Mouse (Mus musculus): ENCODE data around the gene Gm6902. TPM values are rescaled to one million over a fixed set of nuclear protein-coding genes. Genes with fewer than 3 reads are reported as not detected.
"Not testable (repeated sequence)": the region's sequence is repeated elsewhere in the genome, so short reads cannot be mapped to it uniquely, and the experiment has no call there.

Gene Gm6902
- not detected in 2 replicates for polyA plus RNA-seq (2015; fragmentation: Nextera tagmentation; extraction: Ambion mirVana)

DNA sequence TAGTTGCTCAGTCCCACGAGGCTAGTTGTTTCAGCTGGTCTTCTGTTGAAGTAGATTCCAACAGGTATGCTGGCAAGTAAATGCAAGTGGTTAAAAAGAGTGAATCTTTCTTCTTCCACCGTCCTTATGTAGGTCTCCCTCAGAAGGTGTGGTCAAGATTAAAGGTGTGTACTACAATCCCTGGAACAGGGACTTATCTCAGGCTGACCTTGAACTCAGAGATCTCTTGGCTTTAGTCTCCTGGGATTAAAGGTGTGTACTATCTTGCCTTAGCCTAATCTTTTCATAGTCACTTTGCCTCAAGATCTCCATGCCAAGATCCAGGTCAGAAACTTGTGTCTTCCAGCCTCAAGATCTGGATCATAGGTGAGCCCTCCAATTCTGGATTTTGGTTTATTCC is at the start of gene Gm6902:
Gene Gm6902 (minus strand): TSS at position 101 of the 400 bp plus-strand sequence.
- H3K4me2 ChIP-seq (ENCODE audit: low read length); H3K27ac ChIP-seq (ENCODE audit: low read length); H3K4me3 ChIP-seq (replicated peaks; ENCODE audit: low read length); H3K9ac ChIP-seq (replicated peaks; ENCODE audit: low read depth, low read length); H3K9me3 ChIP-seq (ENCODE audit: control insufficient read depth, low read length); H3K27me3 ChIP-seq (replicated peaks; ENCODE audit: control insufficient read depth, insufficient read depth, low read length); ATAC-seq; H3K4me1 ChIP-seq (replicated peaks; ENCODE audit: control insufficient read depth, insufficient read depth, low read length); H3K36me3 ChIP-seq (ENCODE audit: control insufficient read depth, insufficient read depth): not testable (repeated sequence)
- WGBS: no CpG with 5 or more reads among the region's 2 CpGs

DNA sequence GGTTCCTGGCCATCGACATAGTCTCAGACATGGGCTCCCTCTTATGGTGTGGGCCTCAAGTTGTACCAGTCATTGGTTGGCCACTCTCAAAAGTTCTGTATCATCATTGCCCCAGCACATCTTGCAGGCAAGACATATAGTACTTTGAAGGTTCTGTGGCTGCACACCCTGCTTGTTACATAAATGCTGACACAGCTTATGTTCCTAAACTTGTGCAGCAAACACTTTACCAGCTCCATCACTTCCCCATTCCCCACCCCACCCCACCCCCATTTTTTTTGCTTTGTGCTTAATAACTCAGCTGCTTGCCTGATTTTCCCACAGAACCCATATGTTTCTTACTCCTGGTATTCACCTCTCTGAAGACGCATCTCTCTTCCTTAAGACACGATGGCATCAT is 22.2 kb upstream of the Gm6902 start, which contains the start of gene Nlrp4e:
Gene Nlrp4e (plus strand): TSS at position 301 of the 400 bp plus-strand sequence.
- not testable (repeated sequence) for H3K4me3 ChIP-seq (replicated peaks; ENCODE audit: low read length); ATAC-seq; H3K27me3 ChIP-seq (replicated peaks; ENCODE audit: control insufficient read depth, insufficient read depth, low read length); H3K9ac ChIP-seq (replicated peaks; ENCODE audit: low read depth, low read length); H3K4me2 ChIP-seq (ENCODE audit: low read length); H3K9me3 ChIP-seq (ENCODE audit: control insufficient read depth, low read length); H3K36me3 ChIP-seq (ENCODE audit: control insufficient read depth, insufficient read depth); H3K27ac ChIP-seq (ENCODE audit: low read length); H3K4me1 ChIP-seq (replicated peaks; ENCODE audit: control insufficient read depth, insufficient read depth, low read length)
- WGBS: 86% methylated on average over 3 of the region's 3 CpGs

DNA sequence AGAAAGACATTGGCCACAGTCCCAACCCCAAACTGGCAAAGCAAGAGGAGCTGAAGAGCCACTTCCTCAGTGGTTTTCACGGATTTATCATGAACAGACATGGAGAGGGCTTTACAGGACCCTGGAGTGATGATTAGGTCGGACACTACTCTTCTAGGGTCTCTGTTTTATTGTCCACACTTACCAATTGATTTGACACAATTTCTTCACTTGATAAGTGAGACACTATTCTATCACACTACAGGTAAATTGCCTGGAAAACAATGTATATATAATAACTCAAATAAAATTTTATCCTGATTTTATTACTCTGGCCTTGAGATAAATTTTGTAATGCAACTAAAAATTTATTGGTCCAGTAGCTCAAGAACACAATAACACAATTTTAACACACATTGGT is 27.1 kb downstream of the Gm6902 start, which contains the start of gene Vmn1r166:
Gene Vmn1r166 (minus strand): TSS at position 101 of the 400 bp plus-strand sequence.
- not testable (repeated sequence) for ATAC-seq; H3K9me3 ChIP-seq (ENCODE audit: control insufficient read depth, low read length); H3K9ac ChIP-seq (replicated peaks; ENCODE audit: low read depth, low read length); H3K4me3 ChIP-seq (replicated peaks; ENCODE audit: low read length); H3K36me3 ChIP-seq (ENCODE audit: control insufficient read depth, insufficient read depth); H3K27me3 ChIP-seq (replicated peaks; ENCODE audit: control insufficient read depth, insufficient read depth, low read length); H3K4me2 ChIP-seq (ENCODE audit: low read length); H3K4me1 ChIP-seq (replicated peaks; ENCODE audit: control insufficient read depth, insufficient read depth, low read length); H3K27ac ChIP-seq (ENCODE audit: low read length)
- no CpG with 5 or more reads among the region's 2 CpGs for WGBS

Other genes with a start within 250 kb of the Gm6902 start
- not detected in 2 replicates for gene Vmn1r163, start 223.4 kb downstream of the Gm6902 start, polyA plus RNA-seq (2015; fragmentation: Nextera tagmentation; extraction: Ambion mirVana)
- gene Gm8720, start 211.4 kb downstream of the Gm6902 start, polyA plus RNA-seq (2015; fragmentation: Nextera tagmentation; extraction: Ambion mirVana): not detected in 2 replicates
- gene Gm10662, start 134.4 kb downstream of the Gm6902 start, polyA plus RNA-seq (2015; fragmentation: Nextera tagmentation; extraction: Ambion mirVana): not detected in 2 replicates
- gene Vmn1r165, start 61.6 kb downstream of the Gm6902 start, polyA plus RNA-seq (2015; fragmentation: Nextera tagmentation; extraction: Ambion mirVana): not detected in 2 replicates
- not detected in 2 replicates for gene Vmn1r166, start 27.2 kb downstream of the Gm6902 start, polyA plus RNA-seq (2015; fragmentation: Nextera tagmentation; extraction: Ambion mirVana)
- gene Nlrp4e, start 22.3 kb upstream of the Gm6902 start, polyA plus RNA-seq (2015; fragmentation: Nextera tagmentation; extraction: Ambion mirVana): not detected in 2 replicates
- gene Nlrp5, start 107.0 kb upstream of the Gm6902 start, polyA plus RNA-seq (2015; fragmentation: Nextera tagmentation; extraction: Ambion mirVana): not detected in 2 replicates
- not detected in 2 replicates for gene Vmn1r167, start 228.3 kb upstream of the Gm6902 start, polyA plus RNA-seq (2015; fragmentation: Nextera tagmentation; extraction: Ambion mirVana)

All from forebrain, embryonic 16.5 days (tissue).